Mouse (Mus musculus) megakaryocyte, embryonic 14.5 days (primary cell): ENCODE results near the gene Cyp2d40. TPM values are rescaled to one million over a fixed set of nuclear protein-coding genes. Genes with fewer than 3 reads are reported as not detected.

Experiments used
- H3K27me3 ChIP-seq: replicated peaks from 2 replicates; pipeline ENCODE3; 2012; ENCODE audit warnings: inconsistent platforms
- H3K36me3 ChIP-seq: replicated peaks from 2 replicates; pipeline ENCODE3; 2012; ENCODE audit warnings: low read length, inconsistent platforms, mixed read lengths
- H3K4me1 ChIP-seq: 2 replicates; pipeline ENCODE4 v1.6.1; 2012; ENCODE audit warnings: inconsistent platforms
- H3K4me3 ChIP-seq: replicated peaks from 2 replicates; pipeline ENCODE3; 2012; ENCODE audit warnings: moderate library complexity, mild to moderate bottlenecking, inconsistent platforms
- H3K9me3 ChIP-seq: 2 replicates; pipeline ENCODE4 v1.6.1; 2012; ENCODE audit warnings: inconsistent platforms
- FLI1 ChIP-seq: IDR thresholded peaks from 2 replicates; pipeline ENCODE4 v1.6.1; 2012; ENCODE audit warnings: low read length, inconsistent platforms, mixed read lengths
- GATA1 ChIP-seq: IDR thresholded peaks from 3 replicates; pipeline ENCODE4 v1.6.1; 2012; ENCODE audit warnings: mixed read lengths, low read length, inconsistent platforms, borderline replicate concordance
- polyA plus RNA-seq: library from polyadenylated mRNA; stranded (reverse); fragments of >175 nt; gene quantifications from 2 replicates; pipeline ENCODE4 v1.2.3, GENCODE M21; 2012; ENCODE audit warnings: low replicate concordance; ENCODE audit not compliant: insufficient read depth

Cyp2d40 gene
- not detected in 2 replicates for polyA plus RNA-seq

- Histone ChIP-seq H3K4me1 (no peaks in the 10 kb centered on the region), H3K27me3 (peaks cover 8% of the 10 kb centered on the region), H3K4me3 (no peak within 1 kb of the TSS), H3K9me3 (no peaks in the 10 kb centered on the region), H3K36me3 (no peaks in the 10 kb centered on the region)
- TF ChIP-seq GATA1 (no peak), FLI1 (no peak)
Measured at GRCm38 (mm10) chr15:82763631-82764420, at the start of gene Cyp2d40. Gene Cyp2d40 (minus strand): TSS chr15:82764183.

- Histone ChIP-seq H3K9me3 (no peaks in the 10 kb centered on the region), H3K4me3 (no peak overlapping the region), H3K27me3 (no peaks in the 10 kb centered on the region), H3K36me3 (peaks cover 65% of the 10 kb centered on the region), H3K4me1 (peaks cover 62% of the 10 kb centered on the region)
- TF ChIP-seq GATA1 (no peak), FLI1 (no peak)
Measured at GRCm38 (mm10) chr15:82810556-82810955, 46.6 kb upstream of the Cyp2d40 start.

DNA sequence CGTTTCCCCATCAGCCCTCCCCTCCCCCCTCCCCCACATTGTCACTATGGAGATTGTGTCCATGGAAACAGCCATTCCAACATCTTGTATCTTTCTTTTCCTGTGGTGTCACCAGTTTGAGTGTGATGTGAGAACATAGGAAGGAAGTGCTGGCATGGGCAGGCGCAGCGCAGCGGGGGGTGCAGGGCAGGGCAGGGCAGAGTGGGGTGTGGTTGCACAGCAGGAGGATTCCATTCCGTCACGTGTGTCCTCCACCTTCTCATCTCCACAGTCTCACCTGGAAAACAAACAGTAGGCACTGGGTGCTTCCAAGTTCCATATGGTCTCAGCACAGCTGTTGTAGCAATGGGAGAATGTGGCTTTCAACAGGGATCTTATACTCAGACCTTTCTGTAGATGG is 45.5 kb upstream of the Cyp2d40 start:
- no peaks in the 10 kb centered on the region for H3K27me3 ChIP-seq
- TF ChIP-seq GATA1 (no peak), FLI1 (no peak)
- H3K36me3 ChIP-seq, result peaks cover 54% of the 10 kb centered on the region
- H3K4me1 ChIP-seq, result peaks cover 67% of the 10 kb centered on the region
- no peaks in the 10 kb centered on the region for H3K9me3 ChIP-seq
- peak overlapping the region; percentile 68 for H3K4me3 ChIP-seq

GRCm38 (mm10) chr15:82806969-82807763 is 43.2 kb upstream of the Cyp2d40 start:
- peaks cover 2% of the 10 kb centered on the region for H3K27me3 ChIP-seq
- no peak for TF ChIP-seq GATA1
- no peak for TF ChIP-seq FLI1

GRCm38 (mm10) chr15:82804708-82805639 is 41.0 kb upstream of the Cyp2d40 start:
- Histone ChIP-seq H3K36me3 (peaks cover 14% of the 10 kb centered on the region), H3K4me3 (no peak overlapping the region), H3K9me3 (no peaks in the 10 kb centered on the region), H3K4me1 (peaks cover 52% of the 10 kb centered on the region), H3K27me3 (peaks cover 8% of the 10 kb centered on the region)
- TF ChIP-seq FLI1 (no peak), GATA1 (no peak)

More at GRCm38 (mm10) chr15:82806969-82807763, 43.2 kb upstream of the Cyp2d40 start:
- Histone ChIP-seq H3K4me3 (no peak overlapping the region), H3K36me3 (peaks cover 36% of the 10 kb centered on the region), H3K4me1 (peaks cover 74% of the 10 kb centered on the region), H3K9me3 (no peaks in the 10 kb centered on the region)

DNA sequence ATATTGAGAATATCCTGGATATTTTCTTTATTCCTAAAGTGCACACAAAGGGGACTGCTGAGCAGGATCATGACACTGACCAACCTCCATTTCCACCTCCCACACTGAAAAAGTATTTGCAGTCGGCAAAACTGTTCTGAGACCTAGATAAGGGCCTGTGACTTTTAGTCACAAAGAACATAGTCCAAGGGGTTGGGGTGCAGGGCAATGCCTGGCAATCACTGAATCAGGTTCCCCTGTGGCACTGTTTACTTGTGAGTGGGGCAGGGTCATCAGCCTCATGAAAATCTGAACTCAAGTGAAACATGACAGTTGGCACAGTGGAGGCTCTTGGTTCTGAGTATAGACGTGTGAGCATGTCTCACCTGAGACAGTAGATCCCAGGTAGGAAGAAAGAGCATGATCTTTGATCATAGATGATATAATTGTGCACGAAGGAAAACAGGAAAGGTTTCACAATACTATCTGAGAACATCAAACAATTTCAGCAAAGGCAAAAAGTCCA is 32.0 kb upstream of the Cyp2d40 start:
- Histone ChIP-seq H3K4me1 (no peaks in the 10 kb centered on the region), H3K9me3 (no peaks in the 10 kb centered on the region), H3K4me3 (no peak overlapping the region), H3K27me3 (peaks cover 28% of the 10 kb centered on the region), H3K36me3 (no peaks in the 10 kb centered on the region)
- TF ChIP-seq GATA1, result no peak
- no peak for TF ChIP-seq FLI1

GRCm38 (mm10) chr15:82794277-82794676 is 30.3 kb upstream of the Cyp2d40 start, which contains the start of gene Cyp2d26:
Gene Cyp2d26 (minus strand): TSS chr15:82794294.
- no peak for TF ChIP-seq FLI1
- TF ChIP-seq GATA1, result no peak
- Histone ChIP-seq H3K4me1 (no peaks in the 10 kb centered on the region), H3K36me3 (no peaks in the 10 kb centered on the region), H3K4me3 (no peak within 1 kb of the TSS), H3K27me3 (peaks cover 31% of the 10 kb centered on the region), H3K9me3 (no peaks in the 10 kb centered on the region)

- TF ChIP-seq GATA1 (no peak), FLI1 (no peak)
- Histone ChIP-seq H3K36me3 (no peaks in the 10 kb centered on the region), H3K4me3 (no peak overlapping the region)
Measured at GRCm38 (mm10) chr15:82793868-82794267, 29.9 kb upstream of the Cyp2d40 start.

DNA sequence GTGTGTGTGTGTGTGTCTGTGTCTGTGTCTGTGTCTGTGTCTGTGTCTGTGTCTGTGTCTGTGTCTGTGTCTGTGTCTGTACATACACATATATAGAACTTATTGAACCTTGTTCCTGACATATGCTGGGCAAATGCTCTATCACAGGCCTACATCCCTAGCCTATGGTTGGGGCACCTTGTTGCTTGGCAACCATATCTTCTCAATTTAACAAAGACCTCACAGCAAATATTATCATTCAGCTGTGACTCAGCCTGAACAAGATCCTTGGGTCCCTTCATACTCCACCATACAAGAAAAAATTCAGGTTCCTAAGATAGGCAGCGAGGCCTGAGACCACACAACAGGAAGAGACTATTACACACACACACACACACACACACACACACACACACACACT is 29.5 kb upstream of the Cyp2d40 start:
- no peak for TF ChIP-seq GATA1
- TF ChIP-seq FLI1, result no peak
- H3K4me1 ChIP-seq, result no peaks in the 10 kb centered on the region
- H3K27me3 ChIP-seq, result peaks cover 30% of the 10 kb centered on the region
- H3K9me3 ChIP-seq, result no peaks in the 10 kb centered on the region
- H3K36me3 ChIP-seq, result no peaks in the 10 kb centered on the region
- H3K4me3 ChIP-seq, result no peak overlapping the region

More at GRCm38 (mm10) chr15:82793868-82794267, 29.9 kb upstream of the Cyp2d40 start:
- H3K27me3 ChIP-seq, result peaks cover 32% of the 10 kb centered on the region
- no peaks in the 10 kb centered on the region for H3K9me3 ChIP-seq
- no peaks in the 10 kb centered on the region for H3K4me1 ChIP-seq
